ENCODE assay signal across 20 mouse cellular contexts in genomic region chr12:116512482-116512881, GRCm38 (mm10). TPM values are rescaled to one million over a fixed set of nuclear protein-coding genes. Genes with fewer than 3 reads are reported as not detected.
"Had no signal": no experiment of that assay in that cellular context is flagged by ENCODE, and none has a peak within 500 bp of the region (broad histone marks: within the 10 kb centered on the region; RNA-seq: fewer than 3 reads in every experiment).

No protein-coding gene starts in this region.

- H3K4me1 ChIP-seq: midbrain, embryonic 10.5 days; midbrain, embryonic 13.5 days; midbrain, embryonic 15.5 days had no signal

- H3K27ac ChIP-seq: midbrain, embryonic 10.5 days; midbrain, embryonic 13.5 days; midbrain, embryonic 15.5 days; neural tube, embryonic 13.5 days; neural tube, embryonic 15.5 days had no signal

- H3K4me2 ChIP-seq: lung, embryonic 14.5 days; midbrain, embryonic 13.5 days; midbrain, embryonic 15.5 days; neural tube, embryonic 13.5 days; neural tube, embryonic 15.5 days had no signal

- H3K27me3 ChIP-seq: midbrain, embryonic 13.5 days; midbrain, embryonic 15.5 days; neural tube, embryonic 13.5 days; neural tube, embryonic 15.5 days had no signal

- H3K9me3 ChIP-seq: midbrain, embryonic 13.5 days; neural tube, embryonic 13.5 days; neural tube, embryonic 15.5 days had no signal

- DNase-seq: lung, adult 18-20 months; lung, embryonic 14.5 days; lung, postnatal 10 days; lung, postnatal 4 days; retina, postnatal 1 day; right cerebral cortex, adult 18-20 months; right cerebral cortex, postnatal 25 days; right cerebral cortex, postnatal 4 days; spleen, adult 18-20 months; thymus, adult 2 months; thymus, postnatal 25 days; thymus, postnatal 4 days had no signal

- H3K9ac ChIP-seq: lung, embryonic 14.5 days; midbrain, embryonic 13.5 days; midbrain, embryonic 15.5 days; neural tube, embryonic 13.5 days; neural tube, embryonic 15.5 days had no signal

- ATAC-seq: midbrain, embryonic 13.5 days; midbrain, embryonic 15.5 days had no signal

- H3K36me3 ChIP-seq: midbrain, embryonic 10.5 days; midbrain, embryonic 13.5 days; midbrain, embryonic 15.5 days; neural tube, embryonic 13.5 days; neural tube, embryonic 15.5 days had no signal

- H3K4me3 ChIP-seq: midbrain, embryonic 10.5 days; midbrain, embryonic 13.5 days; midbrain, embryonic 15.5 days; myocyte; neural tube, embryonic 13.5 days; neural tube, embryonic 15.5 days had no signal

RNA-seq across cellular contexts. Expression of gene Ptprn2, which starts 27.0 kb away (rescaled TPM):
- total RNA-seq: megakaryocyte, adult 5-6 weeks; megakaryocyte-erythroid progenitor cell, adult 5-6 weeks had no signal
